Mouse (Mus musculus) lung, postnatal 36 days (tissue): ENCODE measurements around the gene Nell2.
"Not testable (repeated sequence)": the region's sequence is repeated elsewhere in the genome, so short reads cannot be mapped to it uniquely, and the experiment has no call there.

Experiments
- DNase-seq: peaks from one replicate; pipeline ENCODE4 v3.0.0; 2022; ENCODE audit warnings: mixed read lengths

The Nell2 gene

GRCm38 (mm10) chr15:95527948-95528861, at the start of gene Nell2:
Gene Nell2, minus strand, starts transcription at chr15:95528559.
- no peak for DNase-seq

GRCm38 (mm10) chr15:95574661-95575060, 46.3 kb upstream of the Nell2 start:
- DNase-seq = peak; percentile 54

DNA sequence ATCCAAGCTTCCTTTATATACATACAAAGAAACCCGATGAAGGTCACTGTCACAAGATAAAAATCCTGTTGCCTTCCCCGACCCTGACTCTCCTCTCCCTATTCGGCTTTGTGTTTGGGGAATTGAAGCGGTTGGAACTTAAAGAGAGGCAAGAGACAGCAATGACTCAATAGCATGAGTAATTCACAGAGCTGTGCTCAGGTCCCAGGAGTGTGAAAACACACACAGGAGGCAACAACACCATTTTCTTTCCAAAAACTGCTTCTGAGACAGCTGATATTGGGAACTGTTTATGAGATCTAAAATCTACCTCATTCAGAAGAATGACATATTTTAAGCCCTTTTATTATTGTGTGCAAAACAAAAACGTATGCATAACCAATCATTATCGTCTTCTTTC, 41.2 kb upstream of the Nell2 start:
- no peak for DNase-seq

DNA sequence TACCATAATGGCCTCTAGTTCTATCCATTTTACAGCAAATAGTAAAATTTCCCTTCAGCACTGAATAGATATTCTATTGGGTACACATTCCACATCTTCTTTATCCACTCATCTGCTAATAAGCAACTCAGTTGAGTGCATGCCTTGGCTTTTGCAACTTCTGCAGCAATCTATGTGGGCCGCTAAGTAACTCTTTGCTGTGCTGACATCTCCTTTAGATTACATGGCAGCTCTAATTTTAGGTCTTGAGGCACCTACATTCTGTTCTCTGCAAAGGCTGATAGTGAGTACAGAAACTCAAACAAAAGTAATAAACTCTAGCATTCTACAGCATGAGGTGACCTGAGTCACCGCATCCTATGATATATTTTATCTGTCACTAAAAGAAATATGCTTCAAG, 36.8 kb upstream of the Nell2 start:
- no peak for DNase-seq

DNA sequence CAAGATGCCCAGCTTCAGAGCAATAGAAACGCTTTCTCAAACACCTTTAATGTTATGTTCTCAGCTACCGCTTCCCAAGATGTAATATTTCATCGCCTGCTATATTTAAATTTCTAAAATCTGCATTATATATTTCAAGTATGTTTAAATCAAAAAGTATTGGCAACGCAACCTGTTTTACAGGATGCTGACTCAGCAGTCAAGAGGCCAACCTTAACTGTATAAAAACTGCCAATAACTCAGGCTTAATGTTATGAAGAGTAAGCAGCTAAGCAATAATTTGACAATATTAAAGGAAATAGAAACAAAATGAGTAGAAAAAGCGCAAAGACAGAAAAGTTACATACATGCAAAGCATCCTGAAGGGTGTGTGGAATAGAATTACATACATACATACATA, 32.9 kb upstream of the Nell2 start:
- DNase-seq = no peak

- DNase-seq = no peak
Observed at GRCm38 (mm10) chr15:95550011-95550410, 21.7 kb upstream of the Nell2 start.

GRCm38 (mm10) chr15:95542632-95543031, 14.3 kb upstream of the Nell2 start:
- DNase-seq = no peak

GRCm38 (mm10) chr15:95536724-95537123, 8.4 kb upstream of the Nell2 start:
- DNase-seq = no peak

DNA sequence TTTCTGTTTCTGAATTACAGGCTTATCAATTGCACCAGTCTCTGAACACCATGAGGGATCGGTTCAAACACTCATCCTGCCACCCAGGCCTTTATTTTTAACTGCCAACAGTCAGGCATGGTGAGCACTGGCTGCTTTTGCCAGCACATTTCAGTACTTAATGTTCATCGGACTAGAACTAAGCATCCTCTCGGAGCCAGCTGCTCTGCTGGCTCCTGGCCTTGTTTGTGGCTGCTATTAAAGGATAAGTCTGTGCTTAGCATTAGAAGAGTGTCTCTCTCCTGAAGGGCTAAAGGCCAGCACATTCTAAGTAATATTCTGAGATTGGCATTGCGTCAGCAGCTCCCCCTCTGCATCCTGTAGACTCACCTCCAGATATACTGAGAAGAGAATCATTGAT, 7.9 kb upstream of the Nell2 start:
- no peak for DNase-seq

DNA sequence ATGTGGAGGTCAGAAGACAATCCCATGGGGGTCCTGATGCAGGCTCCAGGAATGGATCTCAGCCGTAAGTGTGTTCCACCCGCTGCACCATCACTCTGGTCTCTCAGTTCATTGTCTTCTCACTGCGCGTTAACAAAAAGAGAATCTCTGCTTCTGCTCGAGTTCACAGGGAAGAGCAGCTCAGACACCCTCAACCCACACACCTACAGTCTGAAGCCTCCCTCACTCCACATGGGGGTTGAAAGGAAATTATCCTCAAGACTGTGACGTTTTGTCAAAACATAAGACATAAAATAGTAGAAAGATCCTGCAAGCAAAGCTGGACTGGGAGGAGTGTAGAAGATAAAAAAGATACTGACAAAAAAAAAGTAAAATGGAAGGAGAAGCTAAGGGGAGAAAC, 6.3 kb upstream of the Nell2 start:
- no peak for DNase-seq

DNA sequence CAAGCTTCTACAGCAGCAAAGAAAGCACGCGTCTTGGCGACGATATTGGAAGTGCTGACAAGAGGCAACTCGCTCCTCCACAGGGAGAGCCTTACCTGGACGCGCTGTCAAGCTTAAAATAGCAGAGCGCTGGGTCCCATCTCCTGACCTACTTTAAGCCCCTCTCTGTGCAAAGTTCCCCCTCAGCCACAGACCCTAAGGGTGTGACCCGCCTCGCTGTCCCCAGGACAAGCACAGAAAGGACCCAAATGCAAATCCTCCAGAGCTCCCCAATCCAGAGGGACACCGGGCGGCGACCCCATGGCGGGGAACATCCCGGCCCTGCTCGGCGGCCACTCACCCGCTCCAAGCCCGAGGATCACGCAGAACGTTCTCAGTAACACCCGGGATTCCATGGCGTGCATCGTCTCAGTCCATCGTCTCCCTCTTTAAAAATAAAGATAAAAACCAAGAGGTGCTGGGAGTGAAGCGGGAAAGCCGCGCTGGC, 855 bp downstream of the Nell2 start:
- DNase-seq = no peak

- DNase-seq = no peak
Observed at GRCm38 (mm10) chr15:95526626-95527411, 1.5 kb downstream of the Nell2 start.

DNA sequence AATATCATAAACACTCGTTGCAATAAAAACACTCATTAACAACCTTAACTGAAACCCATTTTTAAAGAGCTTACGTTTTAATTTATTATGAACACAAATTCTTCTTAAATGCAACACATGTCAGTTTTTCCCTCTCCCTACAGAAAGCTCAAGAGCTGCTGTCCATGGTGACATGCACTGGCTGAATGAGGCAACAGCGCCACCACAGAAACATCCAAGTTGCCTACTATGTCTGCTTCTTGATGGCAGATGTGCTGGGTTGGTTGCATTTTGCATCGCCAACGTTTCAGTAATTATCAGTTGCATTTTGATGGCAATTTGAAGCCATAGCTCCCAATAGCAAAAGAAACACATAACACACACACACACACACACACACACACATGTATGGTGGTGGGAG, 2.4 kb downstream of the Nell2 start:
- no peak for DNase-seq

- no peak for DNase-seq
Observed at GRCm38 (mm10) chr15:95518204-95518603, 10.2 kb downstream of the Nell2 start.

DNA sequence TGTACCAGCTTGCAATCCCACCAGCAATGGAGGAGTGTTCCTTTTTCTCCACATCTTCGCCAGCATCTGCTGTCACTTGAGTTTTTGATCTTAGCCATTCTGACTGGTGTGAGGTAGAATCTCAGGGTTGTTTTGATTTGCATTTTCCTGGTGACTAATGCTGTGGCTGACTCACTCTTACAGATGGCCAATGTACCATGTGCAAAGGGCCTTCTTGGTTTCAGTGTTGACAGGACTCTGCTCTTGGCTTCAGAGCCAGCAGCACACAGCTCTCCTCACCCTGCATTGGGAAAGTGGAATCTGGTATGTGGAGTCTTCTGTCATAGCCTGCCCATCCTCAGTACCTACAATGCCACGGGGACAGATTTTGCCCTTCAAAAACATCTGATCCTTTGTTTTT, 15.1 kb downstream of the Nell2 start:
- not testable (repeated sequence) for DNase-seq

- DNase-seq = no peak
Observed at GRCm38 (mm10) chr15:95495666-95496065, 32.7 kb downstream of the Nell2 start.

- DNase-seq = no peak
Observed at GRCm38 (mm10) chr15:95495193-95495592, 33.2 kb downstream of the Nell2 start.

GRCm38 (mm10) chr15:95492201-95492600, 36.2 kb downstream of the Nell2 start:
- no peak for DNase-seq

- DNase-seq = no peak
Observed at GRCm38 (mm10) chr15:95489174-95489573, 39.2 kb downstream of the Nell2 start.

DNA sequence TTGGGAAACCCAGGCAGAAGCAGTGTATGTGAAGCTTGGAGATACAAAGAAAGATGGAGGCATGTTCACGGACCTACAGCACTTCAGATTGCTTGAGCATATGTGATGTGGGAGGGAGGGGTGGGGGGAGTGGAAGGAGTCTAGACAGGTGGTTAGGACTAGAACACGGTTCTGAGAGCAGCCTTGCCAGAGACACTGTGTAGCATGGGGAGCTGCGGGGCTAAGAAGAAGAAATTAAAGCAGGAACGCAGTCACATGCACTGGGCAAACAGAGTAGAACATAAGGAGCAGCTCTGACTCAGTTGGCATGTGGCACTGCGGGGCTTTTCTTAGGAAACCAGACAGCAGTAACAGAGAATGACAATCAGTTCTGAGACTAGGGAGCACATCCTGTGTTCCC, 40.4 kb downstream of the Nell2 start:
- no peak for DNase-seq

- no peak for DNase-seq
Observed at GRCm38 (mm10) chr15:95482002-95482401, 46.4 kb downstream of the Nell2 start.

DNA sequence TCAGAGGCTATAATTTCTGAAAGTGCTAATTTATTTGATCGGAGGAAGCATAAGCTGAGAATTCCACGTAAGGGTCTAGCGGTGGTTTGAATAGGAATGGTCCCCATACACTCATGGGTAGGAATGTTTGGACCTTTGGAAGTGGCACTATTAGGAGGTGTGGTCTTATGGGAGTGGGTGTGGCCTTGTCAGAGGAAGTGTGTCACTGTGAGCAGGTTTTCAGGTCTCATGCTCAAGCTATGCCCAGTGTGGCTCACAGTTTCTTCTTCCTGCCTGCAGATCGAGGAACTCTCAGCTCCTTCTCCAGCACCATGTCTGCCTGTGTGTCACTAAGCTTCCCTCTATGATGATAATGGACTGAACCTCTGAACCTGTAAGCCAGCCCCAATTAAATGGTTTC, 46.8 kb downstream of the Nell2 start:
- no peak for DNase-seq

GRCm38 (mm10) chr15:95476440-95476839, 51.9 kb downstream of the Nell2 start:
- no peak for DNase-seq

GRCm38 (mm10) chr15:95473976-95474375, 54.4 kb downstream of the Nell2 start:
- DNase-seq = no peak
